Mouse (Mus musculus): ENCODE measurements around the gene St6galnac3. TPM values are rescaled to one million over a fixed set of nuclear protein-coding genes. Genes with fewer than 3 reads are reported as not detected.

St6galnac3 gene
- total and polyA plus RNA-seq, 3 experiments, result 0.08 to 1.1 (median 0.38) TPM

DNA sequence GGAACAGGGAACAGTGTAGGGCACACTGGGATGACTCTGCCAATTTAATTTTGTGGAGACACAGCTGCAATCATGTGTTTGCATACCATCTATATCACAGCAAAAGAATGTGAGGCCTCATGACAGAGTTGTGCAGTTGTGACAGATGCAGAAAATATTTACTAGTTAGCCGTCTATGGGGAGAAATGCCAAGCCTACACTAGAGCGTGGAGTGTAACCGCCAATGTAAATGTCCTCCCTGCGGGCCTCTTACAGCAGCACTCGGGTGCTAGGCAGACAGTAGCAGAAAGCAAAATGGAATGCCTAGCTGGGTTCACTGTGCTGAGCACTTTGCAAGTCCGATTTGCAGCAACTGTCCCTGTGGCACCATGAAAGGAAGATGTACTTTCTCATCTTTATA is 261.1 kb downstream of the St6galnac3 start:
- H3K79me2 ChIP-seq (replicated peaks; ENCODE audit: control insufficient read depth, extremely low read depth, insufficient read depth, poor library complexity, severe bottlenecking), result no peaks in the 10 kb centered on the region
- no peak overlapping the region for H3K9ac ChIP-seq (ENCODE audit: insufficient read depth, low read depth)
- no peaks in the 10 kb centered on the region for H3K27me3 ChIP-seq (replicated peaks)
- no peak overlapping the region for H3K27ac ChIP-seq (ENCODE audit: insufficient read depth, low read depth)
- no peak overlapping the region for H3K4me3 ChIP-seq (replicated peaks in 1 of 3; ENCODE audit: low read depth in 2 of 3, low read length in 2 of 3, poor library complexity in 1 of 3)
- dilution Hi-C loops (cut with MboI; ENCODE audit: extremely low pct_ligation_motif_present, extremely low pct_unique_long_range_greater_than_20kb, low sequenced_read_pairs), result no loop called here
- no peak for DNase-seq (ENCODE audit: extremely low read depth)
- H3K4me2 ChIP-seq (ENCODE audit: insufficient read depth, low read depth, poor library complexity, severe bottlenecking), result no peak overlapping the region
- peaks cover 1 to 2% of the 10 kb centered on the region in 2 experiments; a peak in 3 of 4 replicates for H3K4me1 ChIP-seq (ENCODE audit: control insufficient read depth in 1 of 2, insufficient read depth in 2 of 2)
- H3K9me3 ChIP-seq (replicated peaks; ENCODE audit: low read length), result peaks cover 24% of the 10 kb centered on the region
- TF ChIP-seq ELF1 (IDR thresholded peaks at IDR 0.05; ENCODE audit: low read depth, low read length) (no peak), MEF2A (IDR thresholded peaks at IDR 0.05; ENCODE audit: borderline replicate concordance, low read depth, low read length) (no peak), USF2 (conservative IDR thresholded peaks at IDR 0.05; ENCODE audit: low read depth, low read length) (no peak), JUND (conservative IDR thresholded peaks at IDR 0.05; ENCODE audit: low read depth, low read length) (no peak), E2F4 (IDR thresholded peaks at IDR 0.05; ENCODE audit: insufficient replicate concordance, low read depth, low read length) (no peak), ETS1 (conservative IDR thresholded peaks at IDR 0.05; ENCODE audit: low read depth, low read length) (no peak), ZMIZ1 (IDR thresholded peaks at IDR 0.05; ENCODE audit: low read depth, low read length) (no peak)
- H3K36me3 ChIP-seq (replicated peaks in 1 of 2; ENCODE audit: control insufficient read depth in 1 of 2, insufficient read depth in 1 of 2, low read length in 1 of 2), result no peaks in the 10 kb centered on the region
- in situ Hi-C loops (cut with MboI; ENCODE audit: low pct_ligation_motif_present, low pct_unique_long_range_greater_than_20kb, low sequenced_read_pairs), result no loop called here

DNA sequence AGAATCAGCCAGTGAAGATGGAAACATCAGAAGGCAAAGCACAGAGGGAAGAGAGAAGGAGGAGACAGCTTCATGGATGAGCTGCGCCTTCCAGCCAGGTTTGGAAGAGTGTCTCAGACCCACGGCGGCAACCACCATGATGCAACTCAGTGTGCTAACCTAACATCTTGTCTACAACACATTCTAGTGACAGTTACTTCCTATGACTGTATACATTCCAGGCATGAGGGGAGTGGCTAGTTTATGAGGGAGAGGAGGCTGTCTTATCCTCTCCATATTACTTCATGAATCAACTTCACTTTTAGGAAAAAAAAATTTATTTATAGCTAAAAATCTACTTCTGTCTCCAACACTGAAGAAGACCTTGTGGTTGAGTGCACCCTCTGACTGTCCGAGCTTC is 264.8 kb downstream of the St6galnac3 start:
- in situ Hi-C loops (cut with MboI; ENCODE audit: low pct_ligation_motif_present, low pct_unique_long_range_greater_than_20kb, low sequenced_read_pairs) (no loop called here), dilution Hi-C loops (cut with MboI; ENCODE audit: extremely low pct_ligation_motif_present, extremely low pct_unique_long_range_greater_than_20kb, low sequenced_read_pairs) (no loop called here)
- Histone ChIP-seq H3K27ac (ENCODE audit: insufficient read depth, low read depth) (no peak overlapping the region), H3K36me3 (replicated peaks in 1 of 2; ENCODE audit: control insufficient read depth in 1 of 2, insufficient read depth in 1 of 2, low read length in 1 of 2) (peaks cover 11 to 30% of the 10 kb centered on the region in 2 experiments), H3K9ac (ENCODE audit: insufficient read depth, low read depth) (no peak overlapping the region), H3K27me3 (replicated peaks) (no peaks in the 10 kb centered on the region), H3K79me2 (replicated peaks; ENCODE audit: control insufficient read depth, extremely low read depth, insufficient read depth, poor library complexity, severe bottlenecking) (no peaks in the 10 kb centered on the region), H3K9me3 (replicated peaks; ENCODE audit: low read length) (peaks cover 53% of the 10 kb centered on the region), H3K4me1 (ENCODE audit: control insufficient read depth in 1 of 2, insufficient read depth in 2 of 2) (peaks cover 0 to 8% of the 10 kb centered on the region in 2 experiments; a peak in 2 of 4 replicates), H3K4me2 (ENCODE audit: insufficient read depth, low read depth, poor library complexity, severe bottlenecking) (no peak overlapping the region), H3K4me3 (replicated peaks in 1 of 3; ENCODE audit: low read depth in 2 of 3, low read length in 2 of 3, poor library complexity in 1 of 3) (no peak overlapping the region)
- TF ChIP-seq GABPA (IDR thresholded peaks at IDR 0.05; ENCODE audit: insufficient replicate concordance, low read depth, low read length) (no peak), CHD1 (IDR thresholded peaks at IDR 0.05; ENCODE audit: low read depth, low read length) (no peak), POLR2AphosphoS2 (IDR thresholded peaks at IDR 0.05; ENCODE audit: low read depth, low read length) (no peak), MAX (IDR thresholded peaks at IDR 0.05; ENCODE audit: low read length) (no peak), HCFC1 (IDR thresholded peaks at IDR 0.05; ENCODE audit: low read depth, low read length) (no peak), USF1 (IDR thresholded peaks at IDR 0.05; ENCODE audit: low read depth, low read length) (no peak), NELFE (IDR thresholded peaks at IDR 0.05; ENCODE audit: low read depth, low read length) (no peak), IRF4 (IDR thresholded peaks at IDR 0.05; ENCODE audit: low read depth, low read length) (no peak), POLR2A (IDR thresholded peaks at IDR 0.05; ENCODE audit: low read depth, low read length) (no peak), ZC3H11A (IDR thresholded peaks at IDR 0.05; ENCODE audit: low read depth, low read length) (no peak), MXI1 (IDR thresholded peaks at IDR 0.05; ENCODE audit: low read depth, low read length) (no peak), JUN (IDR thresholded peaks at IDR 0.05; ENCODE audit: insufficient read depth, low read depth, low read length) (no peak), KAT2A (IDR thresholded peaks at IDR 0.05; ENCODE audit: insufficient replicate concordance, low read length) (no peak), MYC (IDR thresholded peaks at IDR 0.05; ENCODE audit: low read depth, low read length) (no peak), ZKSCAN1 (IDR thresholded peaks at IDR 0.05; ENCODE audit: borderline replicate concordance, low read depth, low read length) (no peak), MAZ (IDR thresholded peaks at IDR 0.05; ENCODE audit: low read depth, low read length) (no peak), CTCF (conservative IDR thresholded peaks at IDR 0.05 in 1 of 2, IDR thresholded peaks at IDR 0.05 in 1 of 2; ENCODE audit: low read depth in 2 of 2, low read length in 2 of 2) (no peak), MAFK (IDR thresholded peaks at IDR 0.05; ENCODE audit: insufficient replicate concordance, low read length) (no peak), SMC3 (IDR thresholded peaks at IDR 0.05; ENCODE audit: low read depth, low read length) (no peak)
- no peak for DNase-seq (ENCODE audit: extremely low read depth)

Data from CH12.LX (cell line).